Mouse (Mus musculus): ENCODE data around the gene Kirrel2. TPM values are rescaled to one million over a fixed set of nuclear protein-coding genes. Genes with fewer than 3 reads are reported as not detected.

The Kirrel2 gene
- polyA plus RNA-seq, 1 experiment, result not detected

GRCm38 (mm10) chr7:30443696-30444095 is 13.8 kb downstream of the Kirrel2 start:
- H3K36me3 ChIP-seq (ENCODE audit: control insufficient read depth, insufficient read depth), result no peaks in the 10 kb centered on the region
- no peak overlapping the region for H3K4me3 ChIP-seq
- no peak overlapping the region for H3K4me2 ChIP-seq (ENCODE audit: low read depth)
- no peaks in the 10 kb centered on the region for H3K79me2 ChIP-seq (ENCODE audit: control insufficient read depth, insufficient read depth)
- no peak overlapping the region for H3ac ChIP-seq (ENCODE audit: control insufficient read depth, insufficient read length)
- peaks cover 41% of the 10 kb centered on the region for H3K27me3 ChIP-seq (ENCODE audit: control insufficient read depth, insufficient read depth, insufficient read length)
- TF ChIP-seq POLR2A (IDR thresholded peaks at IDR 0.05; ENCODE audit: insufficient read length, low read depth) (no peak), TCF12 (IDR thresholded peaks at IDR 0.05; ENCODE audit: insufficient read depth, poor library complexity, severe bottlenecking) (no peak)

DNA sequence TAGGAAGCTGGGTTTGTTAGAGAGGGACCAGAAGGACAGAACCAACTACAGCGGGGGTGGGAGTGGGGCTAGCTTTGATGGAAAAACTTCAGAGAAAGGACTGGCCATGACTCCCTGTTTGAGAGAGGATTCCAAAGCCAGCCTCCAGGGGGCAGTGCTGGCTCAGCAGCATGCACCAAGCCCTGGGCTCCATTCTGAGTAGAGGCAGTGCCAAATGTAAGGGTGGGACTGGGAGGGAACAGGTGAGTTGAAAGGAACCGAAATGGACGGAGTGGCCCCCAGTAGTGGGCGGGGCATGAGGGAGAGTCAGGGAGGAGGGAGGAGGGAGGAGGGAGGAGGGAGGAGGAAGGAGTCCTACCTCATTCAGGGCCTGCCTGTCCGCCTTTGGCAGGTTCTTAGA is 16.8 kb downstream of the Kirrel2 start:
- no peaks in the 10 kb centered on the region for H3K79me2 ChIP-seq (ENCODE audit: control insufficient read depth, insufficient read depth)
- no peaks in the 10 kb centered on the region for H3K36me3 ChIP-seq (ENCODE audit: control insufficient read depth, insufficient read depth)
- TF ChIP-seq MAX (IDR thresholded peaks at IDR 0.05; ENCODE audit: low read depth), result no peak
- no peak for TF ChIP-seq TCF3 (IDR thresholded peaks at IDR 0.05; ENCODE audit: insufficient read length, low read depth)
- no peak for TF ChIP-seq TCF12 (IDR thresholded peaks at IDR 0.05; ENCODE audit: insufficient read depth, poor library complexity, severe bottlenecking)
- no peak for TF ChIP-seq SRF (IDR thresholded peaks at IDR 0.05; ENCODE audit: control insufficient read depth, insufficient read length, low read depth)
- TF ChIP-seq POLR2A (IDR thresholded peaks at IDR 0.05; ENCODE audit: insufficient read length, low read depth), result no peak
- TF ChIP-seq REST (IDR thresholded peaks at IDR 0.05; ENCODE audit: insufficient read depth, insufficient read length), result no peak
- TF ChIP-seq MYOD1 (IDR thresholded peaks at IDR 0.05; ENCODE audit: control insufficient read depth in 1 of 3, insufficient read length in 2 of 3, low read depth in 2 of 3), result no peak
- TF ChIP-seq CEBPB (IDR thresholded peaks at IDR 0.05; ENCODE audit: insufficient read depth, poor library complexity, severe bottlenecking), result no peak
- TF ChIP-seq MYOG (IDR thresholded peaks at IDR 0.05; ENCODE audit: control insufficient read depth in 1 of 3, insufficient read depth in 1 of 3, insufficient read length in 2 of 3, low read depth in 2 of 3), result no peak
- peaks cover 53% of the 10 kb centered on the region for H3K27me3 ChIP-seq (ENCODE audit: control insufficient read depth, insufficient read depth, insufficient read length)
- no peak overlapping the region for H3ac ChIP-seq (ENCODE audit: control insufficient read depth, insufficient read length)
- H3K4me2 ChIP-seq (ENCODE audit: low read depth), result no peak overlapping the region
- H3K4me3 ChIP-seq, result no peak overlapping the region

GRCm38 (mm10) chr7:30439734-30440133 is 17.8 kb downstream of the Kirrel2 start:
- peaks cover 51% of the 10 kb centered on the region for H3K27me3 ChIP-seq (ENCODE audit: control insufficient read depth, insufficient read depth, insufficient read length)

GRCm38 (mm10) chr7:30436879-30437278 is 20.6 kb downstream of the Kirrel2 start:
- TF ChIP-seq TCF3 (IDR thresholded peaks at IDR 0.05; ENCODE audit: insufficient read length, low read depth) (no peak), REST (IDR thresholded peaks at IDR 0.05; ENCODE audit: insufficient read depth, insufficient read length) (no peak), MAX (IDR thresholded peaks at IDR 0.05; ENCODE audit: low read depth) (no peak), SRF (IDR thresholded peaks at IDR 0.05; ENCODE audit: control insufficient read depth, insufficient read length, low read depth) (no peak), USF1 (IDR thresholded peaks at IDR 0.05; ENCODE audit: low read depth) (no peak), POLR2A (IDR thresholded peaks at IDR 0.05; ENCODE audit: insufficient read length, low read depth) (no peak), CEBPB (IDR thresholded peaks at IDR 0.05; ENCODE audit: insufficient read depth, poor library complexity, severe bottlenecking) (no peak), MYOD1 (IDR thresholded peaks at IDR 0.05; ENCODE audit: control insufficient read depth in 1 of 3, insufficient read length in 2 of 3, low read depth in 2 of 3) (no peak), TCF12 (IDR thresholded peaks at IDR 0.05; ENCODE audit: insufficient read depth, poor library complexity, severe bottlenecking) (no peak)
- Histone ChIP-seq H3ac (ENCODE audit: control insufficient read depth, insufficient read length) (no peak overlapping the region), H3K4me3 (no peak overlapping the region), H3K27me3 (ENCODE audit: control insufficient read depth, insufficient read depth, insufficient read length) (peaks cover 30% of the 10 kb centered on the region), H3K79me2 (ENCODE audit: control insufficient read depth, insufficient read depth) (no peaks in the 10 kb centered on the region), H3K36me3 (ENCODE audit: control insufficient read depth, insufficient read depth) (no peaks in the 10 kb centered on the region), H3K4me2 (ENCODE audit: low read depth) (no peak overlapping the region)

More at GRCm38 (mm10) chr7:30439734-30440133, 17.8 kb downstream of the Kirrel2 start:
- no peaks in the 10 kb centered on the region for H3K79me2 ChIP-seq (ENCODE audit: control insufficient read depth, insufficient read depth)
- no peak for TF ChIP-seq TCF12 (IDR thresholded peaks at IDR 0.05; ENCODE audit: insufficient read depth, poor library complexity, severe bottlenecking)
- H3ac ChIP-seq (ENCODE audit: control insufficient read depth, insufficient read length), result no peak overlapping the region
- no peak overlapping the region for H3K4me2 ChIP-seq (ENCODE audit: low read depth)
- no peaks in the 10 kb centered on the region for H3K36me3 ChIP-seq (ENCODE audit: control insufficient read depth, insufficient read depth)
- no peak overlapping the region for H3K4me3 ChIP-seq

DNA sequence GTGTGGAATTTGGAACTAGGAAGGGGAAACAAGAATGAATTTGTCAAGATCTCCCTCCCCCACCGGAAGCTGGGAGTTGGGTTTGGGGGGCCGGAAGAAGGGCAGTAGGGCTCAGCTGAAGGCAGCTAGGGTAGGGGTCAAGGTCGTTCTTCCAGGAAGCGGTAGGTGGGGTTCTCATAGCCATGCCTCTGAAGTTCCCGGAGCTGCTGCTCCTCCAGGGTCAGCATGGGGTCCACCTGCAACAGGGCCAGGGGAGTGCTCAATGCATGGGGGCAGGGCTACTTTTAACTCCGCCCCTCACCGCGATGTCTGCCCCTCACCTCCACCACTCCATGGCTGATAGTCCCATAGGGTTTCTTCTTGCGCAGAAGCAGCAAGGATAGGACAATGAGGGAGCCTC is 22.3 kb downstream of the Kirrel2 start:
- Histone ChIP-seq H3K4me2 (ENCODE audit: low read depth) (no peak overlapping the region), H3K4me3 (no peak overlapping the region), H3K79me2 (ENCODE audit: control insufficient read depth, insufficient read depth) (no peaks in the 10 kb centered on the region), H3K27me3 (ENCODE audit: control insufficient read depth, insufficient read depth, insufficient read length) (peaks cover 30% of the 10 kb centered on the region), H3ac (ENCODE audit: control insufficient read depth, insufficient read length) (no peak overlapping the region), H3K36me3 (ENCODE audit: control insufficient read depth, insufficient read depth) (no peaks in the 10 kb centered on the region)
- TF ChIP-seq CEBPB (IDR thresholded peaks at IDR 0.05; ENCODE audit: insufficient read depth, poor library complexity, severe bottlenecking) (no peak), E2F4 (IDR thresholded peaks at IDR 0.05; ENCODE audit: insufficient read depth) (no peak), POLR2AphosphoS2 (IDR thresholded peaks at IDR 0.05; ENCODE audit: insufficient read length, low read depth) (no peak), MYOD1 (IDR thresholded peaks at IDR 0.05; ENCODE audit: control insufficient read depth in 1 of 3, insufficient read length in 2 of 3, low read depth in 2 of 3) (no peak), REST (IDR thresholded peaks at IDR 0.05; ENCODE audit: insufficient read depth, insufficient read length) (no peak), USF1 (IDR thresholded peaks at IDR 0.05; ENCODE audit: low read depth) (no peak), TCF12 (IDR thresholded peaks at IDR 0.05; ENCODE audit: insufficient read depth, poor library complexity, severe bottlenecking) (no peak), MAX (IDR thresholded peaks at IDR 0.05; ENCODE audit: low read depth) (no peak), MYOG (IDR thresholded peaks at IDR 0.05; ENCODE audit: control insufficient read depth in 1 of 3, insufficient read depth in 1 of 3, insufficient read length in 2 of 3, low read depth in 2 of 3) (no peak), TCF3 (IDR thresholded peaks at IDR 0.05; ENCODE audit: insufficient read length, low read depth) (no peak), POLR2A (IDR thresholded peaks at IDR 0.05; ENCODE audit: insufficient read length, low read depth) (no peak), SRF (IDR thresholded peaks at IDR 0.05; ENCODE audit: control insufficient read depth, insufficient read length, low read depth) (no peak)

All from myocyte (in vitro differentiated cells).